Mouse (Mus musculus) myocyte (in vitro differentiated cells): ENCODE data around the gene Slmap. TPM values are rescaled to one million over a fixed set of nuclear protein-coding genes. Genes with fewer than 3 reads are reported as not detected.

Experiments used
- H3K27me3 ChIP-seq: one replicate; pipeline ENCODE4 v1.6.1; 2011; ENCODE audit not compliant: control insufficient read depth, insufficient read depth, insufficient read length
- H3K36me3 ChIP-seq: one replicate; pipeline ENCODE4 v1.6.1; 2011; ENCODE audit not compliant: control insufficient read depth, insufficient read depth
- H3K4me2 ChIP-seq: one replicate; pipeline ENCODE4 v1.6.1; 2011; ENCODE audit warnings: low read depth, control low read depth
- H3K4me3 ChIP-seq: one replicate; pipeline ENCODE4 v1.5.1; 2011; ENCODE audit warnings: mild to moderate bottlenecking, control low read depth, moderate library complexity
- H3K79me2 ChIP-seq: one replicate; pipeline ENCODE4 v1.6.1; 2011; ENCODE audit not compliant: control insufficient read depth, insufficient read depth
- H3ac ChIP-seq: one replicate; pipeline ENCODE4 v1.6.1; 2011; ENCODE audit not compliant: control insufficient read depth, insufficient read length
- CEBPB ChIP-seq: IDR thresholded peaks from 2 replicates; pipeline ENCODE4 v1.6.1; 2011; ENCODE audit warnings: mild to moderate bottlenecking, moderate library complexity; ENCODE audit not compliant: poor library complexity, insufficient read depth, severe bottlenecking
- E2F4 ChIP-seq: IDR thresholded peaks from one replicate; pipeline ENCODE4 v1.6.1; 2011; ENCODE audit warnings: mild to moderate bottlenecking, control low read depth, moderate library complexity; ENCODE audit not compliant: insufficient read depth
- MAX ChIP-seq: IDR thresholded peaks from one replicate; pipeline ENCODE4 v1.6.1; 2011; ENCODE audit warnings: low read depth, mild to moderate bottlenecking, control low read depth
- MYOD1 ChIP-seq, 3 experiments: IDR thresholded peaks; one replicate each; pipeline ENCODE4 v1.6.1; 2011; ENCODE audit warnings: control low read depth in 2 of 3, low read depth in 2 of 3, mild to moderate bottlenecking in 2 of 3, moderate library complexity in 1 of 3; ENCODE audit not compliant: insufficient read length in 2 of 3, control insufficient read depth in 1 of 3
- MYOG ChIP-seq, 3 experiments: IDR thresholded peaks; one replicate each; pipeline ENCODE4 v1.6.1; 2011; ENCODE audit warnings: control low read depth in 2 of 3, low read depth in 2 of 3, mild to moderate bottlenecking in 2 of 3; ENCODE audit not compliant: insufficient read length in 2 of 3, control insufficient read depth in 1 of 3, insufficient read depth in 1 of 3
- POLR2A ChIP-seq: IDR thresholded peaks from one replicate; pipeline ENCODE4 v1.6.1; 2011; ENCODE audit warnings: low read depth, mild to moderate bottlenecking, control low read depth, moderate library complexity; ENCODE audit not compliant: insufficient read length
- POLR2AphosphoS2 ChIP-seq: IDR thresholded peaks from one replicate; pipeline ENCODE4 v1.6.1; 2011; ENCODE audit warnings: low read depth, control low read depth; ENCODE audit not compliant: insufficient read length
- REST ChIP-seq: IDR thresholded peaks from one replicate; pipeline ENCODE4 v1.6.1; 2011; ENCODE audit warnings: mild to moderate bottlenecking, control low read depth, moderate library complexity; ENCODE audit not compliant: insufficient read depth, insufficient read length
- SRF ChIP-seq: IDR thresholded peaks from one replicate; pipeline ENCODE4 v1.6.1; 2011; ENCODE audit warnings: low read depth; ENCODE audit not compliant: control insufficient read depth, insufficient read length
- TCF12 ChIP-seq: IDR thresholded peaks from one replicate; pipeline ENCODE4 v1.6.1; 2011; ENCODE audit warnings: mild to moderate bottlenecking, control low read depth; ENCODE audit not compliant: poor library complexity, insufficient read depth, severe bottlenecking
- TCF3 ChIP-seq: IDR thresholded peaks from one replicate; pipeline ENCODE4 v1.6.1; 2011; ENCODE audit warnings: low read depth, control low read depth; ENCODE audit not compliant: insufficient read length
- USF1 ChIP-seq: IDR thresholded peaks from one replicate; pipeline ENCODE4 v1.6.1; 2011; ENCODE audit warnings: low read depth, mild to moderate bottlenecking, control low read depth, moderate library complexity
- polyA plus RNA-seq: library from polyadenylated mRNA; unstranded; fragments of >200 nt; fragmentation: generic; extraction: Trizol; gene quantifications from one replicate; pipeline ENCODE4 v1.2.1, GENCODE M21; 2012; ENCODE audit warnings: missing spikeins

The Slmap gene
- polyA plus RNA-seq, 1 experiment: 15.5 TPM

DNA sequence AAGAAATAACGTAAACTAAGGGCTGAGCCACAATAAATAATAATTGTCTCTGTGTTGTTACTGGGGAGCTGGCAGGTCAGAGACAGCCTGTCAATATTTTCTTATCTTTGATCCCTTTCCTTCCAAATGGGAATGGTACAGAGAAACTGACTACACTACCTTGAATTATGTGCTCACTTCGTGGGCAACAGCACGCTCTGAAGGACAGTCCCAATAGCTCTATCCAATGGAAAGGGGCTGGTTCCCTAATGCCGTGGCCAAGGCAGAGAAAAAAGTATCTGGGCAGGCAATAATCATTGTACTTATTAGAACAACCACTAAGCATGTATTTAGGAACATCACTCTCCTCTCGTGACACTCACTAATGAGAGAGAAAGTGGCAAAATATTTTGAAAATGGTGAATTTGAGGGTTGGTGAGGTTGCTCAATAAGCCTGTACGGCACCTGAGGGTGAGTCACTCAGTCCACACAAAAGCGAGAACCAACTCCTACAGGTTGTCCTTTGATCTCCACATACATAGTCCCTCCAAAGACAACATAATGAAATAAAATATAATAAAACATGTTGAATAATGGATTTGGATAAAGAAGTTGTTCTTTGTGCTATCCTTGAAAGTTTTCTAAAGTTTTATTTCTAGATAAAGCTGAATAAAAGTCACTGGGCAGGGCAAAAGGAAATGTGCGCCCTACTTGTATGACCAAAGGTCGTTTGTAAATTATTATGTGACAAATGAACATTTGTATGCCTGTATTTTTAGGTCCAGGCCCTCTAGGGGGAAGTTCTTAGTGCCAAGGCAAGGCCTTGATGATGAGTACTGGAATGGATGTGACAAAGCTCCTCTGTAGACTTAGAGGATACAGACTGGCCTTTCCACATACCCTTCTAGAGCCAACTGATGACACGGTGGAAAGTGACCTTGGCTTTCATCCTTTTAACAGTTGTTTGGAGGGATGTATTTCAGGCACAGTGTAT lies 13.1 kb upstream of the Slmap start:
- Histone ChIP-seq H3K4me3 (no peak overlapping the region), H3K36me3 (no peaks in the 10 kb centered on the region), H3ac (no peak overlapping the region)

DNA sequence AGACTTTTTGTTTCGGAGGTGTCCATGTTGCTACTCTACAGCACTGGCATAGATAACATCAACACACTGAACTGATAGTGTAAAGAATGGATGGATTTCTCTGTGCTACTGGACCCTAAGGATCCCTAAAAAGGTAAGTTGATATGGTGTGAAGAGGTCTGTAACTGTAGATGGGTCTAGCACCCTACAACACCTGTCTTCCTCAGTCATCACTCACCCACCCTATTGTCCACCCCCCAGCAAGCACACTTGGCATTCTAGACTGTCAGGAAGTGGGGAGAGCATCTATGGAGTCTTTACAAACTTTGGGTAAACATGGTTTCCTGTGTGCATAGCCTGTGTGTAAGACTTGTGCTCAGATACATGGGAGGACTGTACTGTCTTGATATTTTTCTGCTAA lies 7.4 kb upstream of the Slmap start:
- H3ac ChIP-seq: no peak overlapping the region
- no peaks in the 10 kb centered on the region for H3K36me3 ChIP-seq
- H3K4me2 ChIP-seq: no peak overlapping the region
- no peak overlapping the region for H3K4me3 ChIP-seq
- H3K79me2 ChIP-seq: no peaks in the 10 kb centered on the region
- TF ChIP-seq REST: no peak
- TF ChIP-seq MYOD1 (IDR thresholded peaks at IDR 0.05; ENCODE audit: control insufficient read depth in 1 of 3, insufficient read length in 2 of 3, low read depth in 2 of 3): peak in 2 of 3 experiments; percentile 74 to 94
- H3K27me3 ChIP-seq: no peaks in the 10 kb centered on the region

More for the DNA sequence above, 13.1 kb upstream of the Slmap start:
- Histone ChIP-seq H3K4me2 (no peak overlapping the region), H3K79me2 (no peaks in the 10 kb centered on the region), H3K27me3 (no peaks in the 10 kb centered on the region)
- TF ChIP-seq MYOD1 (IDR thresholded peaks at IDR 0.05; ENCODE audit: control insufficient read depth in 1 of 3, insufficient read length in 2 of 3, low read depth in 2 of 3): no peak
- TF ChIP-seq MAX: no peak
- TF ChIP-seq CEBPB: no peak
- TF ChIP-seq USF1: no peak
- TF ChIP-seq REST: no peak
- no peak for TF ChIP-seq POLR2AphosphoS2
- TF ChIP-seq E2F4: no peak
- TF ChIP-seq TCF3: no peak
- TF ChIP-seq MYOG (IDR thresholded peaks at IDR 0.05; ENCODE audit: control insufficient read depth in 1 of 3, insufficient read depth in 1 of 3, insufficient read length in 2 of 3, low read depth in 2 of 3): no peak
- no peak for TF ChIP-seq TCF12
- no peak for TF ChIP-seq SRF
- no peak for TF ChIP-seq POLR2A

DNA sequence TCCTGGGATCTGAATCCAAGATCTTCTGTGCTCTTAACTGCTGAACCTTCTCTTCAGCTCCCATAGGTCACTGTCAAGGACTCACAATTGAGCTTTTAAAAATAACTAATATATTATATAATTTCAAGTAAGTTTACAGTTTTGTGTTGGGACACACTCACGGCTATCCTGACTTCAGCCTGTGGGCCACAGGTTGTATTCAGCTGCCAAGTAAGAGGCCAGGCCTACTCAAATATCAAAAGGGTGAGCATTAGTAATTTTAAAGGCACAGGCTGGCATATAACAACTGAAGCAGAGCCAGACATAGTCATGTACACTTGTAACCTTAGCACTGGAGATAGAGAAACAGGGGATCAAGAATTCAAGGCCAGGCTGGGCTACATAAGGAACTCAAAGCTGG lies 5.8 kb upstream of the Slmap start:
- Histone ChIP-seq H3K27me3 (no peaks in the 10 kb centered on the region), H3K4me2 (peak overlapping the region; percentile 59), H3K79me2 (no peaks in the 10 kb centered on the region), H3K36me3 (no peaks in the 10 kb centered on the region), H3K4me3 (no peak overlapping the region), H3ac (no peak overlapping the region)
- TF ChIP-seq TCF12 (no peak), TCF3 (no peak)

DNA sequence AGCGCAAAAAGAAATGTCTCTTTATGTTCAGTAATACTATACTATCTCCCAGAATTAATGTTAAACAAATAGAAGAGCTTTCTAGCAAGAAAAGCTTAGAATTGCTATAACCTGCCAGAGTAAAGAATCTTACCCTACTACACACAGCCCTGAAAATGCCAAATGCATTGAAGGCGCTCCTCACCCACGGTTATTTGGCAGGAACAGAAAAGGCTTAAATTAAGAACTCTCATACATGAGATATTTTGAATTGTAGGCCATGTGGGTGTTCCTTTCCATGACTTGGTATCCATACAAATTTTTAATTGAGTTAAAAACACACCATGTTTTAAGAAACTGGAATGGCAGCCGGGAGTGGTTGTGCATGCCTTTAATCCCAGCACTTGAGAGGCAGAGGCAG lies 4.5 kb upstream of the Slmap start:
- TF ChIP-seq TCF3: no peak
- TF ChIP-seq REST: no peak
- no peak for TF ChIP-seq E2F4
- no peak for TF ChIP-seq TCF12
- TF ChIP-seq SRF: no peak
- TF ChIP-seq POLR2AphosphoS2: no peak
- TF ChIP-seq MYOG (IDR thresholded peaks at IDR 0.05; ENCODE audit: control insufficient read depth in 1 of 3, insufficient read depth in 1 of 3, insufficient read length in 2 of 3, low read depth in 2 of 3): no peak
- TF ChIP-seq MYOD1 (IDR thresholded peaks at IDR 0.05; ENCODE audit: control insufficient read depth in 1 of 3, insufficient read length in 2 of 3, low read depth in 2 of 3): no peak
- TF ChIP-seq USF1: no peak
- TF ChIP-seq CEBPB: no peak
- no peak for TF ChIP-seq POLR2A
- TF ChIP-seq MAX: no peak
- no peaks in the 10 kb centered on the region for H3K27me3 ChIP-seq
- no peaks in the 10 kb centered on the region for H3K79me2 ChIP-seq
- H3K4me3 ChIP-seq: no peak overlapping the region
- H3ac ChIP-seq: no peak overlapping the region
- H3K4me2 ChIP-seq: no peak overlapping the region
- H3K36me3 ChIP-seq: no peaks in the 10 kb centered on the region

- H3K36me3 ChIP-seq: no peaks in the 10 kb centered on the region
- peaks cover 47% of the 10 kb centered on the region for H3K79me2 ChIP-seq
- peak overlapping the region; percentile 80 for H3ac ChIP-seq
- H3K4me2 ChIP-seq: peak overlapping the region; percentile 96
- H3K4me3 ChIP-seq: peak overlapping the region; percentile 48
- H3K27me3 ChIP-seq: no peaks in the 10 kb centered on the region
- TF ChIP-seq MYOG (IDR thresholded peaks at IDR 0.05; ENCODE audit: control insufficient read depth in 1 of 3, insufficient read depth in 1 of 3, insufficient read length in 2 of 3, low read depth in 2 of 3): peak in 1 of 3 experiments; percentile 1
- TF ChIP-seq POLR2A: no peak
Observed at GRCm38 (mm10) chr14:26533821-26534756, 642 bp downstream of the Slmap start.
